Mouse (Mus musculus) G1E (cell line): ENCODE results near the gene Aqr. TPM values are rescaled to one million over a fixed set of nuclear protein-coding genes. Genes with fewer than 3 reads are reported as not detected.

Experiments
- ATAC-seq: 2 replicates; pipeline ENCODE4 v1.8.0; 2016; ENCODE audit warnings: mild to moderate bottlenecking; ENCODE audit not compliant: insufficient number of reproducible peaks, poor library complexity, low FRiP score, severe bottlenecking; ENCODE audit errors: extremely low read depth
- DNase-seq: peaks from one replicate; pipeline ENCODE4 v3.0.0; 2012; ENCODE audit warnings: low spot score
- H3K27me3 ChIP-seq: 2 replicates; pipeline ENCODE4 v1.6.1; 2012; ENCODE audit warnings: mild to moderate bottlenecking, low read length, inconsistent platforms; ENCODE audit not compliant: insufficient read depth
- H3K36me3 ChIP-seq: replicated peaks from 2 replicates; pipeline ENCODE3; 2012; ENCODE audit warnings: mild to moderate bottlenecking, inconsistent platforms
- H3K4me1 ChIP-seq: 2 replicates; pipeline ENCODE4 v1.6.1; 2012; ENCODE audit warnings: low read depth, low read length, inconsistent platforms, mixed read lengths; ENCODE audit not compliant: insufficient read depth
- H3K4me3 ChIP-seq: 2 replicates; pipeline ENCODE4 v1.5.1; 2012; ENCODE audit warnings: low read depth, mild to moderate bottlenecking, inconsistent platforms, low read length, moderate library complexity, mixed read lengths
- H3K9me3 ChIP-seq: replicated peaks from 2 replicates; pipeline ENCODE4 v1.6.1; 2012; ENCODE audit warnings: inconsistent platforms
- CTCF ChIP-seq: IDR thresholded peaks from 2 replicates; pipeline ENCODE4 v1.5.1; 2012; ENCODE audit warnings: low read depth, low read length, inconsistent platforms, mixed read lengths
- GATA1 ChIP-seq: IDR thresholded peaks from 2 replicates; pipeline ENCODE4 v1.6.1; 2012; ENCODE audit warnings: borderline replicate concordance, low read length, inconsistent platforms, mixed read lengths
- GATA2 ChIP-seq: IDR thresholded peaks from 2 replicates; pipeline ENCODE4 v1.6.1; 2012; ENCODE audit warnings: low read depth, low read length, inconsistent platforms, borderline replicate concordance
- POLR2AphosphoS5 ChIP-seq: IDR thresholded peaks from 2 replicates; pipeline ENCODE4 v1.6.1; 2012; ENCODE audit warnings: low read depth, low read length, inconsistent platforms; ENCODE audit not compliant: insufficient replicate concordance
- TAL1 ChIP-seq: conservative IDR thresholded peaks from 2 replicates; pipeline ENCODE4 v1.6.1; 2012; ENCODE audit warnings: low read depth, low read length, inconsistent platforms, mixed read lengths
- polyA plus RNA-seq: library from polyadenylated mRNA; stranded (reverse); fragments of >175 nt; gene quantifications from 2 replicates; pipeline ENCODE4 v1.2.3, GENCODE M21; 2012
- total RNA-seq, 2 experiments: library from RNA; stranded (forward) in 1 of 2; stranded (reverse) in 1 of 2; fragments of 200-1000 nt in 1 of 2; fragments of >200 nt in 1 of 2; fragmentation: Nextera tagmentation in 1 of 2; gene quantifications; 2 replicates each; pipeline ENCODE4 v1.2.3; 2014 to 2017

The Aqr gene
- total and polyA plus RNA-seq, 3 experiments, result 15.3 to 136 (median 107) TPM

DNA sequence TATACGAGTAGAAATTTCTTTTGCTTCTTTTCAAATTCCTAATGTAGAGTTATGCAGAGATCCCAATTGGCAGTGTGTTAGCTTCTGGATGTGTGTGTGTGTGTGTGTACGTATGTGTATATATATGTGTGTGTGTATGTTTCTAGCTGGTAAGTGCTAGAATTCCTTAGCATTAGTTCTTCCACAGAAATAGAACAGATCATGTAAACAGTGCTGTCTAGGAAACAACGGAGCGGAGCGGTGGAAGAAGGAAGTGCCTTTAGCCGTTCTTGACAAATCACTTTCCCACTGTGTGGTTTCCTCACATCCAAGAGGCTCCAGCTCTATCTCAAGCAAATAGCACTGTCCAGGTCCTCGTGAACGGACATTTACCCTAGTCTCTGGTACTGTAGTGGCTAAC, 80.4 kb downstream of the Aqr start:
- Histone ChIP-seq H3K4me3 (no peak overlapping the region), H3K27me3 (no peaks in the 10 kb centered on the region), H3K9me3 (no peaks in the 10 kb centered on the region), H3K36me3 (peaks cover 96% of the 10 kb centered on the region), H3K4me1 (no peaks in the 10 kb centered on the region)
- TF ChIP-seq CTCF (no peak), TAL1 (no peak), POLR2AphosphoS5 (no peak), GATA1 (no peak), GATA2 (no peak)
- DNase-seq, result no peak
- no peak for ATAC-seq

DNA sequence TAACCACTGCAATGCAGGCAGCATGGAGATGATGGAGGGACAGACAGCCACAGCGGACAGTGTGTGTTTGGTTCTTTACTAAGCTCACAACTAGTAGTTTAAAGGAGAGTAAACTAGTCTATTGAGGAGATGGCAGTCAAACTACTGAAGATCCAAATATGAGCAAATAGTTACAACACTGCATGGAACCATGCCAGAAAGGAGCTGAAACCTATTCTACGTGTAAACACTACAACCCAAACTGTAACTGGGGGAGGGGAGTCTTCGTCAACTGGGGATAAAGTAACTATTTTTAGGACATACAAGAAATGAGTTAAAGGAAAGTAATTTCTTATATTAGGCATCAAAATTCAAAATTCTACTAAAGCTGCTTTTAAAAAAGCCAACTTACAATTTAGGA, 84.4 kb downstream of the Aqr start:
- H3K36me3 ChIP-seq, result peaks cover 91% of the 10 kb centered on the region
- TF ChIP-seq CTCF (no peak), TAL1 (no peak), GATA1 (no peak), POLR2AphosphoS5 (no peak), GATA2 (no peak)
- ATAC-seq (no peak), DNase-seq (no peak)
- no peaks in the 10 kb centered on the region for H3K27me3 ChIP-seq
- H3K9me3 ChIP-seq, result no peaks in the 10 kb centered on the region
- H3K4me3 ChIP-seq, result no peak overlapping the region
- peaks cover 3% of the 10 kb centered on the region; the same call in 1 of the 2 replicates for H3K4me1 ChIP-seq

DNA sequence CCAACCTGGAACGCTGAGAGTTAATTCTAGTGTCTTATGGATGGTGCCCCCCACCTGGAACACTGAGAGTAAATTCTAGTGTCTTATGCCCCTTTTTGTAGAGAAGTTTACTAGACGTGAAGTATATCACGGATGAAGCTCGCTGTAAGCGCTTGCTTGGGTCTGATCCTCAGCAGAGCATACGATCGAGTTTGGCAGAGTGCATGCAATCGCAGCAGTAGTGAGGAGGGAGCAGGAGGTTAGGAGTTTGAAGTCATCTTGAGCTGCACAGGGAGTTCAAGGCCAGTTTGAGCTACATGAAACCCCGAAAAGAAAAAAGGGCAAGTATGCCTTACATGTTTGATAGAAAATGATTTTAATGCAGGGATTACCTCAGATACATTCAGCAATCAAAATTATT, 86.0 kb downstream of the Aqr start:
- peaks cover 76% of the 10 kb centered on the region for H3K36me3 ChIP-seq
- no peaks in the 10 kb centered on the region for H3K9me3 ChIP-seq
- H3K4me3 ChIP-seq, result no peak overlapping the region
- H3K4me1 ChIP-seq, result peaks cover 12% of the 10 kb centered on the region
- no peaks in the 10 kb centered on the region for H3K27me3 ChIP-seq
- DNase-seq (no peak), ATAC-seq (no peak)
- TF ChIP-seq CTCF (no peak), GATA2 (no peak), POLR2AphosphoS5 (no peak), GATA1 (no peak), TAL1 (no peak)

DNA sequence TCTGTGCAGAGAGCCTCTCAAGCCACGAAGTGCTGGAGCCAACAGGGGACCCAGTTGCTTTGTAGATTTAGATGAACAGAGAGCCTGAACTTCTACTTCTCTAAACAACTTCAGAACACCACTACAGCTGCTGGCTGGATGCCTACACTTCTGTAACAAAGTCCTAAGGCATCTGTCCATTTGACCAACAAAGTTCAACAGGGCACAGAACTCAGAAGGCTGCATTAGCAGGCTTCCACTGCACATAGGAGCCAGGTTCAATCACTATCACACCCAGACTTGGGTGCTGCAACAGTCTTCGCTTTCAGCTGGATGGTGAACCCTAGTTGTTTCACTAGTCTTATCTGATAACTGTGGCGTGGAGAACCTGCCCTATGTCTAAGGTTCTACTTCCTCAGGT, 87.0 kb downstream of the Aqr start:
- Histone ChIP-seq H3K4me1 (peaks cover 15% of the 10 kb centered on the region), H3K4me3 (no peak overlapping the region), H3K36me3 (peaks cover 66% of the 10 kb centered on the region), H3K27me3 (no peaks in the 10 kb centered on the region), H3K9me3 (no peaks in the 10 kb centered on the region)
- TF ChIP-seq TAL1, result no peak
- TF ChIP-seq GATA1, result no peak
- no peak for TF ChIP-seq POLR2AphosphoS5
- no peak for TF ChIP-seq GATA2
- no peak for TF ChIP-seq CTCF
- DNase-seq (no peak), ATAC-seq (no peak)

DNA sequence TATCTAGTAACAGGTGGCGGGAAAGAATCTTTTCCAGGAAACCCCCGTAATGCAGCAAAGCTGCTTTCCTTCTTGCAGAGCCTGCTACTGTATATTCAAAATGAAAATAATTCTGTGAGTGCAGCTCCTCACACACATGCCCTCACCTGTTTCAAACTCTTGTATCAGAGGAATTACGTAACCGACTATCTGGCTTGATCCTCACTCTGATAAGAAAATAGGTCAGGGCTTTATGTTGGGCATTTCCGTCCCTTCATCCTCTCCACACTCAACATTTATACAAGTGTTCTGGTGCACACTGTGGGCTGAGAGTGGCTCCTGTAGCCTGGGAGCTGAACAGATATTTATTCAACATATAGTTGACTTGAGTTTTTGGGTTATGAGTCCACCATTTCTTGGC, 87.7 kb downstream of the Aqr start:
- no peak for ATAC-seq
- Histone ChIP-seq H3K4me3 (no peak overlapping the region), H3K36me3 (peaks cover 60% of the 10 kb centered on the region), H3K4me1 (peaks cover 15% of the 10 kb centered on the region), H3K9me3 (no peaks in the 10 kb centered on the region), H3K27me3 (no peaks in the 10 kb centered on the region)
- TF ChIP-seq CTCF (no peak), TAL1 (no peak), POLR2AphosphoS5 (no peak), GATA1 (no peak), GATA2 (no peak)
- no peak for DNase-seq

DNA sequence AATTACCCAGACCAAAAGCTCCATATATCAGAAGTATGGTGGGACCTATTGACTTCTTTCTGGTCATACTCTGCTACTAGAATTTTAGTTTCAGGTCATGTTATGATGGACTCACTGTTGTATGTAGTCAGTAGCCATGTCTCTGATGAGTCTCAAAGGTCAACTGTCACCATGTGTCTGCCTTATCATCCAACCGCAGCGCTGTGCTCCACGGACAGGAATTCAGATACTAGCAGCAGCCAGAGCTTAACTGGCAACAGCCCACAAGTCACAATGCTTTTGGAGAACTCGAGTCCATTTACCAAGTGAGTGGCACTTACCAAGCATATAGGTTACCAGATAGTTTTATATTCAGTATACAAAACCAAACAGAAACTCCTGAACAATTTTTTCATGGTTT, 89.2 kb downstream of the Aqr start:
- ATAC-seq, result no peak
- Histone ChIP-seq H3K9me3 (no peaks in the 10 kb centered on the region), H3K36me3 (peaks cover 48% of the 10 kb centered on the region), H3K4me1 (peaks cover 15% of the 10 kb centered on the region), H3K4me3 (no peak overlapping the region), H3K27me3 (no peaks in the 10 kb centered on the region; the same call in 1 of the 2 replicates)
- no peak for DNase-seq
- TF ChIP-seq GATA2, result no peak
- no peak for TF ChIP-seq POLR2AphosphoS5
- TF ChIP-seq CTCF, result no peak
- no peak for TF ChIP-seq TAL1
- TF ChIP-seq GATA1, result no peak
